Mouse (Mus musculus) limb, embryonic 11.5 days (tissue): ENCODE data around the gene Fktn. TPM values are rescaled to one million over a fixed set of nuclear protein-coding genes. Genes with fewer than 3 reads are reported as not detected.
"Not testable (repeated sequence)": the region's sequence is repeated elsewhere in the genome, so short reads cannot be mapped to it uniquely, and the experiment has no call there.

ENCODE experiments used
- ATAC-seq: fragments of 200-750 bp; cut with Nextera tagmentation; 2 replicates; pipeline ENCODE4 v1.8.0; 2017; ENCODE audit warnings: low read depth; ENCODE audit not compliant: insufficient number of reproducible peaks, low FRiP score, low TSS enrichment
- DNase-seq: peaks from one replicate; pipeline ENCODE4 v3.0.0-alpha.2; 2015; ENCODE audit warnings: low spot score
- H3K27ac ChIP-seq: fragments of 300-500 bp; sonication (generic); replicated peaks from 2 replicates; pipeline ENCODE4 v1.5.1; 2014; ENCODE audit warnings: low read depth, mild to moderate bottlenecking, low read length
- H3K27me3 ChIP-seq: fragments of 300-500 bp; sonication (generic); 2 replicates; pipeline ENCODE4 v1.6.1; 2014; ENCODE audit warnings: mild to moderate bottlenecking, low read length, mixed read lengths; ENCODE audit not compliant: control insufficient read depth, insufficient read depth
- H3K36me3 ChIP-seq: fragments of 300-500 bp; sonication (generic); 2 replicates; pipeline ENCODE4 v1.6.1; 2014; ENCODE audit warnings: mild to moderate bottlenecking, low read length, moderate library complexity, mixed read lengths; ENCODE audit not compliant: control insufficient read depth, insufficient read depth
- H3K4me1 ChIP-seq: fragments of 300-500 bp; sonication (generic); 2 replicates; pipeline ENCODE4 v1.6.1; 2014; ENCODE audit warnings: low read length, mixed read lengths; ENCODE audit not compliant: control insufficient read depth, insufficient read depth
- H3K4me2 ChIP-seq: fragments of 300-500 bp; sonication (generic); 2 replicates; pipeline ENCODE4 v1.6.1; 2014; ENCODE audit warnings: low read depth, mild to moderate bottlenecking, moderate library complexity; ENCODE audit not compliant: severe bottlenecking
- H3K4me3 ChIP-seq: fragments of 300-500 bp; sonication (generic); 2 replicates; pipeline ENCODE4 v1.5.1; 2014; ENCODE audit warnings: low read depth, low read length
- H3K9ac ChIP-seq: fragments of 300-500 bp; sonication (generic); 2 replicates; pipeline ENCODE4 v1.6.1; 2014; ENCODE audit warnings: mild to moderate bottlenecking, low read length
- H3K9me3 ChIP-seq: fragments of 300-500 bp; sonication (generic); 2 replicates; pipeline ENCODE4 v1.6.1; 2016; ENCODE audit warnings: low read length; ENCODE audit not compliant: control insufficient read depth
- whole genome bisulfite sequencing: fragments of 180-500 bp; shearing (Covaris S2); extraction: QIAGEN DNeasy Blood & Tissue Kit; methylation state at CpG from one replicate; pipeline ENCODE4 v1.1.7; 2014; 5-methylcytosine and 5-hydroxymethylcytosine counted together
- polyA plus RNA-seq: library from polyadenylated mRNA; unstranded; fragments of >200 nt; fragmentation: Nextera tagmentation; extraction: Ambion mirVana; gene quantifications from 2 replicates; pipeline ENCODE4 v1.2.1, GENCODE M21; 2014

Gene Fktn
- polyA plus RNA-seq, result 12.2 and 13.7 TPM in 2 replicates

DNA sequence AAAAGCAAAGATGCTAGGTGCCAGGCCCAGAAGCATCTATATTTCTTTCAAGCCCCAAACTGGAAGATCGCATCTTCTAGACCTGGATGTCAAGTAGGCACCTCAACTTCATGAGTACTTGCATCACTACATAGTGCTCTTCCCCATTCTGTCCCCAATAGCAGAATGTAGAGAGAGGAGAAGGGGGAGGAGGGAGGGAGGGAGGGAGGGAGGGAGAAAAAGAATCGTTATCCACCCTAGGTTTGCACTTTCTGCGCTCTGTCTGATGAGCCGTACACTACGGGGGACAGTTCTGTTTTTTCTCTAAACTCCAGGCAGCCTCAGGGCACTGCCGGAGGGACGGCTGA lies at the start of gene Fktn:
Gene Fktn (plus strand): TSS at position 295 of the 347 bp plus-strand sequence.
- ATAC-seq (peak; percentile 83), DNase-seq (no peak)
- Histone ChIP-seq H3K27me3 (no peaks in the 10 kb centered on the region), H3K27ac (peak within 1 kb of the TSS; percentile 30; the same call in 1 of the 2 replicates), H3K4me2 (peak within 1 kb of the TSS; percentile 74), H3K4me3 (peak within 1 kb of the TSS; percentile 79), H3K9me3 (no peaks in the 10 kb centered on the region), H3K9ac (peak within 1 kb of the TSS; percentile 89), H3K36me3 (no peaks in the 10 kb centered on the region), H3K4me1 (0 out of 2 replicates have a peak, but pooled peaks cover 3% of the 10 kb centered on the region)
- 10% methylated on average over 7 of the region's 7 CpGs for WGBS

DNA sequence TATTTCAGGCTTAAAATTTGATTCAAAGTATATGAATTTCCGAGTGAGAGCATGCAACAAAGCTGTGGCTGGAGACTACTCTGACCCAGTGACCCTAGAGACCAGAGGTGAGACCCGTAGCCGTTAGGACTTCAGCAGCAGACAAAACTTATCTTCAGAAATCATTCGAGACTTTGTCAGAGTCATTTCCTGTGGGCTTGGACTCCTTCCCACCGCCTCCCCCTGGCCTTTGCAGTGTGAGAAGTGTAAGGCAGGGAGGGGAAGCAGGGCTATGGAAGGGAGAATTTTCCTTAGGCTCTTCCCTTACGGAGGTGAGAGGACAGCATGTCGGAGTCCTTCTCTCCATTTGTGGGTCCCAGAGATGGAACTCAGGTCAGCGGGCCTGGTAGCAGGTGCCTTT lies 31.7 kb upstream of the Fktn start:
- Histone ChIP-seq H3K9me3 (no peaks in the 10 kb centered on the region), H3K4me1 (no peaks in the 10 kb centered on the region), H3K36me3 (no peaks in the 10 kb centered on the region), H3K9ac (no peak overlapping the region), H3K27me3 (no peaks in the 10 kb centered on the region), H3K27ac (no peak overlapping the region), H3K4me2 (no peak overlapping the region), H3K4me3 (no peak overlapping the region)
- no peak for DNase-seq
- no peak for ATAC-seq
- 87% methylated on average over 8 of the region's 8 CpGs for WGBS

GRCm38 (mm10) chr4:53688965-53689364 lies 24.8 kb upstream of the Fktn start:
- Histone ChIP-seq H3K4me1 (no peaks in the 10 kb centered on the region), H3K9me3 (no peaks in the 10 kb centered on the region), H3K4me3 (no peak overlapping the region), H3K27ac (no peak overlapping the region), H3K36me3 (no peaks in the 10 kb centered on the region), H3K27me3 (no peaks in the 10 kb centered on the region), H3K9ac (no peak overlapping the region), H3K4me2 (no peak overlapping the region)
- DNase-seq, result no peak
- no peak for ATAC-seq
- WGBS, result 90% methylated on average over 4 of the region's 4 CpGs

- Histone ChIP-seq H3K4me3 (no peak overlapping the region), H3K9ac (no peak overlapping the region), H3K27me3 (no peaks in the 10 kb centered on the region), H3K9me3 (no peaks in the 10 kb centered on the region), H3K4me1 (no peaks in the 10 kb centered on the region), H3K36me3 (no peaks in the 10 kb centered on the region), H3K4me2 (no peak overlapping the region), H3K27ac (no peak overlapping the region)
- no peak for DNase-seq
- no peak for ATAC-seq
- 80% methylated on average over 1 of the region's 1 CpGs for WGBS
Measured at GRCm38 (mm10) chr4:53691418-53691817, 22.4 kb upstream of the Fktn start.

- not testable (repeated sequence) for H3K4me3 ChIP-seq, H3K9ac ChIP-seq, H3K36me3 ChIP-seq, H3K4me2 ChIP-seq, H3K27ac ChIP-seq, ATAC-seq, H3K9me3 ChIP-seq, DNase-seq, H3K27me3 ChIP-seq, H3K4me1 ChIP-seq
Measured at GRCm38 (mm10) chr4:53709166-53709565, 4.6 kb upstream of the Fktn start.

- H3K9me3 ChIP-seq, result no peaks in the 10 kb centered on the region
- no peak overlapping the region for H3K4me3 ChIP-seq
- no peak overlapping the region for H3K9ac ChIP-seq
- 0 out of 2 replicates have a peak, but pooled peaks cover 2% of the 10 kb centered on the region for H3K4me1 ChIP-seq
- H3K4me2 ChIP-seq, result no peak overlapping the region
- DNase-seq (no peak), ATAC-seq (no peak)
- no peak overlapping the region for H3K27ac ChIP-seq
- WGBS, result 88% methylated on average over 2 of the region's 2 CpGs
- H3K27me3 ChIP-seq, result no peaks in the 10 kb centered on the region
- no peaks in the 10 kb centered on the region for H3K36me3 ChIP-seq
Measured at GRCm38 (mm10) chr4:53710021-53710420, 3.8 kb upstream of the Fktn start.

- H3K9ac ChIP-seq, result no peak overlapping the region
- no peak overlapping the region for H3K4me3 ChIP-seq
- no peak overlapping the region for H3K27ac ChIP-seq
- no peak overlapping the region for H3K4me2 ChIP-seq
- H3K9me3 ChIP-seq, result no peaks in the 10 kb centered on the region
- H3K36me3 ChIP-seq, result no peaks in the 10 kb centered on the region
- DNase-seq (no peak), ATAC-seq (no peak)
- 87% methylated on average over 6 of the region's 6 CpGs for WGBS
- H3K27me3 ChIP-seq, result no peaks in the 10 kb centered on the region
- 0 out of 2 replicates have a peak, but pooled peaks cover 3% of the 10 kb centered on the region for H3K4me1 ChIP-seq
Measured at GRCm38 (mm10) chr4:53710555-53711328, 3.1 kb upstream of the Fktn start.

GRCm38 (mm10) chr4:53714051-53714814 lies 435 bp downstream of the Fktn start:
- Histone ChIP-seq H3K4me2 (peak overlapping the region; percentile 74), H3K27ac (peak overlapping the region; percentile 30; the same call in 1 of the 2 replicates), H3K4me3 (peak overlapping the region; percentile 79), H3K9ac (peak overlapping the region; percentile 89), H3K36me3 (no peaks in the 10 kb centered on the region), H3K4me1 (0 out of 2 replicates have a peak, but pooled peaks cover 3% of the 10 kb centered on the region), H3K27me3 (no peaks in the 10 kb centered on the region), H3K9me3 (no peaks in the 10 kb centered on the region)
- peak; percentile 91 for ATAC-seq
- peak; percentile 96 for DNase-seq
- WGBS, result 5% methylated on average over 58 of the region's 58 CpGs
